Mouse (Mus musculus): ENCODE results near the gene Pex5l.

- TF ChIP-seq POLR2A (IDR thresholded peaks at IDR 0.05; ENCODE audit: control insufficient read depth, extremely low read depth, insufficient read depth, low read length, poor library complexity) (no peak), CTCF (IDR thresholded peaks at IDR 0.05; ENCODE audit: borderline replicate concordance, control insufficient read depth, extremely low read depth, insufficient read depth, low read length, poor library complexity) (no peak)
These were observed 191.7 kb downstream of the Pex5l start for GRCm38 (mm10) chr3:32951382-32951781.

Data from thymus, adult 2 months (tissue).